Mouse (Mus musculus): ENCODE measurements at regions not wholly inside any gene's neighbourhood (a gene's known extent, or its start where the extent isn't known, plus 50 kb on each side); places are given as distances from the start of the nearest gene placed in this dataset.

GRCm38 (mm10) chr1:94147015-94147414 is 94.7 kb upstream of the Pdcd1 start:
- Histone ChIP-seq H3K9ac (ENCODE audit: control insufficient read depth, low read depth, low read length, poor library complexity, severe bottlenecking) (no peak overlapping the region), H3K9me3 (replicated peaks; ENCODE audit: insufficient read depth, low read length) (no peaks in the 10 kb centered on the region), H3K27me3 (ENCODE audit: control insufficient read depth in 1 of 2, insufficient read depth in 2 of 2, low read length in 2 of 2) (no peaks in the 10 kb centered on the region), H3K79me2 (ENCODE audit: control insufficient read depth, insufficient read depth, low read length, poor library complexity) (no peaks in the 10 kb centered on the region), H3K4me1 (ENCODE audit: control insufficient read depth in 1 of 2, insufficient read depth in 2 of 2, low read length in 2 of 2) (no peaks in the 10 kb centered on the region; a peak in 1 of 4 replicates), H3K4me3 (ENCODE audit: control insufficient read depth in 1 of 2, insufficient read depth in 1 of 2, low read depth in 2 of 2, low read length in 2 of 2) (peak overlapping the region; percentile 13 to 47; a peak in 3 of 4 replicates), H3K36me3 (ENCODE audit: control insufficient read depth in 1 of 2, insufficient read depth in 2 of 2, low read length in 2 of 2) (peaks cover 0 to 6% of the 10 kb centered on the region in 2 experiments; a peak in 1 of 4 replicates), H3K27ac (ENCODE audit: control insufficient read depth, low read depth, low read length) (no peak overlapping the region)
- TF ChIP-seq ETS1 (IDR thresholded peaks at IDR 0.05; ENCODE audit: low read depth, low read length) (peak; percentile 53), JUND (IDR thresholded peaks at IDR 0.05; ENCODE audit: low read depth, low read length) (no peak)
- DNase-seq (ENCODE audit: low read depth, low spot score) = peak; percentile 19

- H3K27ac ChIP-seq (ENCODE audit: control insufficient read depth, low read depth, low read length) = no peak overlapping the region
Measured at GRCm38 (mm10) chr1:94140518-94140917, 88.2 kb upstream of the Pdcd1 start.

GRCm38 (mm10) chr1:94139445-94140062 is 87.2 kb upstream of the Pdcd1 start:
- H3K9ac ChIP-seq (ENCODE audit: control insufficient read depth, low read depth, low read length, poor library complexity, severe bottlenecking) = no peak overlapping the region
- no peaks in the 10 kb centered on the region for H3K79me2 ChIP-seq (ENCODE audit: control insufficient read depth, insufficient read depth, low read length, poor library complexity)
- H3K27me3 ChIP-seq (ENCODE audit: control insufficient read depth in 1 of 2, insufficient read depth in 2 of 2, low read length in 2 of 2) = no peaks in the 10 kb centered on the region
- H3K27ac ChIP-seq (ENCODE audit: control insufficient read depth, low read depth, low read length) = no peak overlapping the region
- H3K4me1 ChIP-seq (ENCODE audit: control insufficient read depth in 1 of 2, insufficient read depth in 2 of 2, low read length in 2 of 2) = no peaks in the 10 kb centered on the region
- no peaks in the 10 kb centered on the region for H3K36me3 ChIP-seq (ENCODE audit: control insufficient read depth in 1 of 2, insufficient read depth in 2 of 2, low read length in 2 of 2)
- H3K4me3 ChIP-seq (ENCODE audit: control insufficient read depth in 1 of 2, insufficient read depth in 1 of 2, low read depth in 2 of 2, low read length in 2 of 2) = no peak overlapping the region
- no peaks in the 10 kb centered on the region for H3K9me3 ChIP-seq (replicated peaks; ENCODE audit: insufficient read depth, low read length)
- peak; percentile 64 for DNase-seq (ENCODE audit: low read depth, low spot score)
- TF ChIP-seq ELF1 (IDR thresholded peaks at IDR 0.05; ENCODE audit: low read depth, low read length) (no peak), SMC3 (IDR thresholded peaks at IDR 0.05; ENCODE audit: low read depth, low read length) (peak; percentile 91), ZC3H11A (IDR thresholded peaks at IDR 0.05; ENCODE audit: low read depth, low read length) (peak; percentile 92), ZKSCAN1 (IDR thresholded peaks at IDR 0.05; ENCODE audit: low read depth, low read length) (no peak), MAZ (IDR thresholded peaks at IDR 0.05; ENCODE audit: low read depth, low read length) (no peak), RAD21 (IDR thresholded peaks at IDR 0.05; ENCODE audit: low read depth, low read length) (peak; percentile 98), SIN3A (IDR thresholded peaks at IDR 0.05; ENCODE audit: low read length) (0 out of 2 replicates have a peak, but pooled peaks have one; percentile 33), ZNF384 (IDR thresholded peaks at IDR 0.05; ENCODE audit: low read depth, low read length) (peak; percentile 85), MXI1 (IDR thresholded peaks at IDR 0.05; ENCODE audit: low read depth, low read length) (peak; percentile 69; the same call in 1 of the 2 replicates), JUND (IDR thresholded peaks at IDR 0.05; ENCODE audit: low read depth, low read length) (no peak), POLR2AphosphoS2 (IDR thresholded peaks at IDR 0.05; ENCODE audit: low read length) (no peak), CHD1 (IDR thresholded peaks at IDR 0.05; ENCODE audit: low read depth, low read length) (no peak), KAT2A (conservative IDR thresholded peaks at IDR 0.05; ENCODE audit: low read depth, low read length) (no peak), E2F4 (IDR thresholded peaks at IDR 0.05; ENCODE audit: borderline replicate concordance, low read depth, low read length) (no peak), GATA1 (IDR thresholded peaks at IDR 0.05; ENCODE audit: low read depth, low read length) (no peak), ETS1 (IDR thresholded peaks at IDR 0.05; ENCODE audit: low read depth, low read length) (no peak), TCF12 (IDR thresholded peaks at IDR 0.05; ENCODE audit: low read depth, low read length) (0 out of 2 replicates have a peak, but pooled peaks have one; percentile 17), NELFE (IDR thresholded peaks at IDR 0.05; ENCODE audit: low read depth, low read length) (no peak), MYB (IDR thresholded peaks at IDR 0.05; ENCODE audit: low read depth, low read length) (no peak), CTCF (IDR thresholded peaks at IDR 0.05 in 2 of 3, conservative IDR thresholded peaks at IDR 0.05 in 1 of 3; ENCODE audit: control insufficient read depth in 1 of 3, insufficient read depth in 1 of 3, low read depth in 2 of 3, low read length in 3 of 3, poor library complexity in 1 of 3, severe bottlenecking in 1 of 3) (peak in 2 of 3 experiments; percentile 37 to 77; a peak in 5 of 6 replicates), GABPA (IDR thresholded peaks at IDR 0.05; ENCODE audit: low read depth, low read length) (no peak)

More at GRCm38 (mm10) chr1:94140518-94140917, 88.2 kb upstream of the Pdcd1 start:
- Histone ChIP-seq H3K9me3 (replicated peaks; ENCODE audit: insufficient read depth, low read length) (no peaks in the 10 kb centered on the region), H3K4me1 (ENCODE audit: control insufficient read depth in 1 of 2, insufficient read depth in 2 of 2, low read length in 2 of 2) (no peaks in the 10 kb centered on the region), H3K4me3 (ENCODE audit: control insufficient read depth in 1 of 2, insufficient read depth in 1 of 2, low read depth in 2 of 2, low read length in 2 of 2) (no peak overlapping the region), H3K79me2 (ENCODE audit: control insufficient read depth, insufficient read depth, low read length, poor library complexity) (no peaks in the 10 kb centered on the region), H3K27me3 (ENCODE audit: control insufficient read depth in 1 of 2, insufficient read depth in 2 of 2, low read length in 2 of 2) (no peaks in the 10 kb centered on the region), H3K9ac (ENCODE audit: control insufficient read depth, low read depth, low read length, poor library complexity, severe bottlenecking) (no peak overlapping the region), H3K36me3 (ENCODE audit: control insufficient read depth in 1 of 2, insufficient read depth in 2 of 2, low read length in 2 of 2) (no peaks in the 10 kb centered on the region)
- no peak for DNase-seq (ENCODE audit: low read depth, low spot score)
- TF ChIP-seq ZMIZ1 (IDR thresholded peaks at IDR 0.05; ENCODE audit: low read depth, low read length) (no peak), ELF1 (IDR thresholded peaks at IDR 0.05; ENCODE audit: low read depth, low read length) (no peak), CHD1 (IDR thresholded peaks at IDR 0.05; ENCODE audit: low read depth, low read length) (no peak), EP300 (IDR thresholded peaks at IDR 0.05; ENCODE audit: low read depth in 1 of 2, low read length in 2 of 2) (no peak), SIN3A (IDR thresholded peaks at IDR 0.05; ENCODE audit: low read length) (no peak), BHLHE40 (IDR thresholded peaks at IDR 0.05; ENCODE audit: borderline replicate concordance, low read depth, low read length) (no peak), JUND (IDR thresholded peaks at IDR 0.05; ENCODE audit: low read depth, low read length) (no peak), MXI1 (IDR thresholded peaks at IDR 0.05; ENCODE audit: low read depth, low read length) (no peak), POLR2A (IDR thresholded peaks at IDR 0.05; ENCODE audit: control insufficient read depth in 1 of 2, insufficient read depth in 1 of 2, low read depth in 1 of 2, low read length in 2 of 2, poor library complexity in 1 of 2) (no peak), CTCF (IDR thresholded peaks at IDR 0.05 in 2 of 3, conservative IDR thresholded peaks at IDR 0.05 in 1 of 3; ENCODE audit: control insufficient read depth in 1 of 3, insufficient read depth in 1 of 3, low read depth in 2 of 3, low read length in 3 of 3, poor library complexity in 1 of 3, severe bottlenecking in 1 of 3) (no peak), HCFC1 (IDR thresholded peaks at IDR 0.05; ENCODE audit: low read depth, low read length) (no peak)

Data from MEL (cell line).